Mouse (Mus musculus) induced T-regulatory cell, adult 2 months (primary cell): ENCODE data around the gene Vwce.

Source experiments
- DNase-seq: peaks from one replicate; pipeline ENCODE4 v3.0.0-alpha.2; 2012; ENCODE audit warnings: low read depth

The Vwce gene

GRCm38 (mm10) chr19:10715476-10715875 lies 81.5 kb downstream of the Vwce start:
- peak; percentile 64 for DNase-seq
